Mouse (Mus musculus) c-Kit-negative CD71-positive TER-119-positive erythroid progenitor cells, embryonic 14.5 days (primary cell): ENCODE results near the gene Gm13278.
"Not testable (repeated sequence)": the region's sequence is repeated elsewhere in the genome, so short reads cannot be mapped to it uniquely, and the experiment has no call there.

Experiments
- DNase-seq: peaks from one replicate; pipeline ENCODE4 v3.0.0-alpha.2; 2013; ENCODE audit warnings: low read depth, low spot score

Gm13278 gene

DNA sequence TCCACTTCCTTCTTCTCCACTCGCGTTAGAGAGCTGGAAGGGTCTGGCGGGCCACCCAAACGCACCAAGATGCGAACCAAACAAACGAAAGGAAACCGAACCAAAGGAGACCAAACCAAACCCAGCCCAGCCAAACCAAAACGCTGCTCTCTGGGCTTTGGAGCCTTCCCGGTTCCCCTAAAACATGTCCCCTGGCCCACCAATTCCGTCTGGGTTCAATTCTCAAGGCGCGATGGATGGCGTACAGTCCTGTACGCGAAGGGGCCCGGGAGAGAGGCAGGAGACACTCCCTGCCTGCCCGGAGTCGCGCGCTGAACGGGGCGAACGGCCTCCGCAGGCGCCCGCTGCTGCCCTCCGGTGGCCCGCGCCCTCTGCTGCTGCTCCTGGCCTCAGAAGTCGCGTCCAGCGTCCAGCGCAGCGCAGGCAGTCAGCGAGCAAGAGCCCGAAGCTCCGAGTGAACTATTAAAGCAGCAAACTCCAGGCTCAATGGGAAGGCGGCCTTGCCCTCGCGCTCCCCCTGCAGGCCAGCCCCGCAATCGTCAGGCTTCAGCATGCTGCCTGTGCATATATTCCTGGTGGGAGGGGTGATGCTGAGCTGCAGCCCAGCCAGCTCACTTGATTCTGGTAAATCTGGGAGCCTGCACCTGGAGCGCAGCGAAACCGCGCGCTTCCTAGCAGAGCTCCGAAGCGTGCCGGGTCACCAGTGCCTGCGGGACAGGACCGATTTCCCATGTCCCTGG is 2.8 kb downstream of the Gm13278 start, which contains the start of gene Gm13275:
TSS of gene Gm13275 (plus strand) at position 552 of the 740 bp plus-strand sequence.
- DNase-seq = not testable (repeated sequence)

DNA sequence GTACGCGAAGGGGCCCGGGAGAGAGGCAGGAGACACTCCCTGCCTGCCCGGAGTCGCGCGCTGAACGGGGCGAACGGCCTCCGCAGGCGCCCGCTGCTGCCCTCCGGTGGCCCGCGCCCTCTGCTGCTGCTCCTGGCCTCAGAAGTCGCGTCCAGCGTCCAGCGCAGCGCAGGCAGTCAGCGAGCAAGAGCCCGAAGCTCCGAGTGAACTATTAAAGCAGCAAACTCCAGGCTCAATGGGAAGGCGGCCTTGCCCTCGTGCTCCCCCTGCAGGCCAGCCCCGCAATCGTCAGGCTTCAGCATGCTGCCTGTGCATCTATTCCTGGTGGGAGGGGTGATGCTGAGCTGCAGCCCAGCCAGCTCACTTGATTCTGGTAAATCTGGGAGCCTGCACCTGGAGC is 5.7 kb downstream of the Gm13278 start, which contains the start of gene Gm13279:
TSS of gene Gm13279 (plus strand) at position 301 of the 400 bp plus-strand sequence.
- DNase-seq = not testable (repeated sequence)

DNA sequence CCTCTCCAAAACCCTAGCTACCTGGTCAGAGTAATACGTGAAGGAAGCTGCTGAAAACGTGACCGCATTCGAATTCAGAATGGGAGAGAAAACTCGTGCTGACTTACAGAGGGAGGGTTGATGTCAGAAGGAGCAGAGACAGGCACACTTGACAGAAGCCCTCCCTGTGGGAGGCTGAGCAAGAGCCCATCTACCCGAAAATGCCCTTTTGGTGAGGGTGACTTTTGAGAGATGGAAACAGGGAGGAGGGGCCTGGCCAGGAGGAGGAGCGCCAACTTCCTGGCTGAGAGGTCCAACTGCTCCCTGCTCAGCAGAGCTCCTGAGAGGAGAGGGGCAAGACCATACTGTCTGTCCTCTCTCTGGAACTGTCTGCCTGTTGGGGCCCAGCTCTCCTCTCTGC is 8.0 kb downstream of the Gm13278 start, which contains the start of gene Gm13285:
TSS of gene Gm13285 (plus strand) at position 301 of the 400 bp plus-strand sequence.
- DNase-seq = not testable (repeated sequence)

DNA sequence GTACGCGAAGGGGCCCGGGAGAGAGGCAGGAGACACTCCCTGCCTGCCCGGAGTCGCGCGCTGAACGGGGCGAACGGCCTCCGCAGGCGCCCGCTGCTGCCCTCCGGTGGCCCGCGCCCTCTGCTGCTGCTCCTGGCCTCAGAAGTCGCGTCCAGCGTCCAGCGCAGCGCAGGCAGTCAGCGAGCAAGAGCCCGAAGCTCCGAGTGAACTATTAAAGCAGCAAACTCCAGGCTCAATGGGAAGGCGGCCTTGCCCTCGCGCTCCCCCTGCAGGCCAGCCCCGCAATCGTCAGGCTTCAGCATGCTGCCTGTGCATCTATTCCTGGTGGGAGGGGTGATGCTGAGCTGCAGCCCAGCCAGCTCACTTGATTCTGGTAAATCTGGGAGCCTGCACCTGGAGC is 11.6 kb downstream of the Gm13278 start, which contains the start of gene Gm13287:
TSS of gene Gm13287 (plus strand) at position 301 of the 400 bp plus-strand sequence.
- not testable (repeated sequence) for DNase-seq

DNA sequence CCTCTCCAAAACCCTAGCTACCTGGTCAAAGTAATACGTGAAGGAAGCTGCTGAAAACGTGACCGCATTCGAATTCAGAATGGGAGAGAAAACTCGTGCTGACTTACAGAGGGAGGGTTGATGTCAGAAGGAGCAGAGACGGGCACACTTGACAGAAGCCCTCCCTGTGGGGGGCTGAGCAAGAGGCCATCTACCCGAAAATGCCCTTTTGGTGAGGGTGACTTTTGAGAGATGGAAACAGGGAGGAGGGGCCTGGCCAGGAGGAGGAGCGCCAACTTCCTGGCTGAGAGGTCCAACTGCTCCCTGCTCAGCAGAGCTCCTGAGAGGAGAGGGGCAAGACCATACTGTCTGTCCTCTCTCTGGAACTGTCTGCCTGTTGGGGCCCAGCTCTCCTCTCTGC is 13.9 kb downstream of the Gm13278 start, which contains the start of gene Gm13288:
TSS of gene Gm13288 (plus strand) at position 301 of the 400 bp plus-strand sequence.
- not testable (repeated sequence) for DNase-seq

DNA sequence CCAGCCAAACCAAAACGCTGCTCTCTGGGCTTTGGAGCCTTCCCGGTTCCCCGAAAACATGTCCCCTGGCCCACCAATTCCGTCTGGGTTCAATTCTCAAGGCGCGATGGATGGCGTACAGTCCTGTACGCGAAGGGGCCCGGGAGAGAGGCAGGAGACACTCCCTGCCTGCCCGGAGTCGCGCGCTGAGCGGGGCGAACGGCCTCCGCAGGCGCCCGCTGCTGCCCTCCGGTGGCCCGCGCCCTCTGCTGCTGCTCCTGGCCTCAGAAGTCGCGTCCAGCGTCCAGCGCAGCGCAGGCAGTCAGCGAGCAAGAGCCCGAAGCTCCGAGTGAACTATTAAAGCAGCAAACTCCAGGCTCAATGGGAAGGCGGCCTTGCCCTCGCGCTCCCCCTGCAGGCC is 14.4 kb downstream of the Gm13278 start:
- not testable (repeated sequence) for DNase-seq

DNA sequence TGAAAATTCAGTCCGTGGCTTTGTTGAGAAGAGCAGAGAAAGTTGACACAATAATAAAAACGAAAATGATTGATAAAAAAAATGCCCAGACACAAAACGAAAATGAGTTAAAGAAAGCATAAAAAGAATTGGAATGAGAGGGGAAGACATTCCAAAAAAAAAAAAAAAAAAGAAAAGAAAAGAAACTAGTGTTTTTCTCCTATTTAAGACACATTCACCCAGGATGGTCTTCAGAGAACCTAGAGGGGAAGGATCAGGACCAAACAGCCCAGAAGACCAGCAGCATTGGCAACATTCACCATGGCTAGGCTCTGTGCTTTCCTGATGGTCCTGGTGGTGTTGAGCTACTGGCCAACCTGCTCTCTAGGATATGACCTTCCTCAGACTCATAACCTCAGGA is 24.6 kb downstream of the Gm13278 start, which contains the start of gene Ifna7:
TSS of gene Ifna7 (plus strand) at position 301 of the 400 bp plus-strand sequence.
- DNase-seq = no peak

DNA sequence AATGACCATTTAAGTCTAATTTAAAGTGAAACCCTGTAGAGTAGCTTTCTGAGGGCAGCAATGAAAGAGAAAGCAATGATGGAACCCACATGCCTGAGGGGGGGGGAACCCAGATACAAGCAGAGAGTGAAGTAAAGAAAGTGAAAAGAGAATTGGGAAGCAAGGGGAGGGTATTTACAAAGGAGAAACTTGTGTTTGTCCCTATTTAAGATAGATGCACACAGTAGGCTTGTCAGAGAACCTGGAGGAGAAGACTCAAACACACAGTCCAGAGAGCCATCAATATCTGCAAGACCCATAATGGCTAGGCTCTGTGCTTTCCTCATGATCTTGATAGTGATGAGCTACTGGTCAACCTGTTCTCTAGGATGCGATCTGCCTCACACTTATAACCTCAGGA is 28.3 kb downstream of the Gm13278 start, which contains the start of gene Ifna11:
TSS of gene Ifna11 (plus strand) at position 301 of the 400 bp plus-strand sequence.
- DNase-seq = no peak

DNA sequence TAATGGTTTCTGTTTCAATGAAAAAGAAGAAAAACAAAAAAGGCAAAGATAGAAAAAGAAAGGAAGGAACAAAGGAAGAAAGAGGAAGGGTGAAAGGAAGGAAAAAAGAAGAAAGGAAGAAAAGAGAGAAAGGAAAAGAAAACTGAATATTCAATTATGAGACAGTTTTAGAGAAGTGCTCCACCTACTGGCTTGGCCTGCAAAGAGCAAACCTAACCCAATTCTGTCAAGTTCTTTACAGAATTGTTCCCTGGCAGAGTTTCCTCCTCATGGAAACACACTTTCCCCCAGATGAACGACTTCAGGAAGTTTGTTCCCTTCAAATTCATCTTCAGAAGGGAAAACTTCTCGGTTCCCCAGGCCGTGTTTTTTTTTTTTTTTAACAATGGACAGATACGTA is 31.6 kb downstream of the Gm13278 start:
- DNase-seq = no peak

DNA sequence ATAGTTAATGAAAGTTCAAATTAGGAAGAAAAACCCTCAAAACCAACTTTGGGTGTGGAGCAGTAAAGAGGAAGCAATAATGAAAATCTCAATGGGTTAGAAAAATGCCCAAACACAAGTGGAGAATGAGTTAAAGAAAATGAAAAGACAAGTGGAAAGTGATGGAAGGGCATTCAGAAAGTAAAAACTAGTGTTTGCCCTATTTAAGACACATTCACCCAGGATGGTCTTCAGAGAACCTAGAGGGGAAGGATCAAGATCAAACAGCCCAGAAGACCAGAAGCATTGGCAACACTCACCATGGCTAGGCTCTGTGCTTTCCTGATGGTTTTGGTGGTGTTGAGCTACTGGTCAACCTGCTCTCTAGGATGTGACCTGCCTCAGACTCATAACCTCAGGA is 35.8 kb downstream of the Gm13278 start, which contains the start of gene Ifna6:
TSS of gene Ifna6 (plus strand) at position 301 of the 400 bp plus-strand sequence.
- not testable (repeated sequence) for DNase-seq

DNA sequence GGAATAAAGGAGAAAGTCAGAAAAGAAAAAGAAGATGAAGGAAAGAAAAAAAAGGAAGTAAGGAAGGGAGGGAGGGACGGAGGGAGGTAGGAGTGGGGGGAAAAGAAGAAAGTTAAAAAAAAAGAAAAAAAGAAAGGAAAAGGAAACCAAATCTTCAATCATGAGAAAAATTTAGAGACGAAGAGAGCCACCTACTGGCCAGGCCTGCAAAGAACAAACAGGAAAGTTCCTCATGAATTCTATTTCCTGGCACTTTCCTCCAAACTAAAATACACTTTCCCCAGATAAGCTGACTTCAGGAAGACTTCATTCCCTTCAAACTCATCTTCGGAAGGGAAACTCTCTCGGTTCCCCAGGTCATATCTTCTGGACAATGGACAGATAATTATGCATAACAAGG is 39.2 kb downstream of the Gm13278 start:
- no peak for DNase-seq

DNA sequence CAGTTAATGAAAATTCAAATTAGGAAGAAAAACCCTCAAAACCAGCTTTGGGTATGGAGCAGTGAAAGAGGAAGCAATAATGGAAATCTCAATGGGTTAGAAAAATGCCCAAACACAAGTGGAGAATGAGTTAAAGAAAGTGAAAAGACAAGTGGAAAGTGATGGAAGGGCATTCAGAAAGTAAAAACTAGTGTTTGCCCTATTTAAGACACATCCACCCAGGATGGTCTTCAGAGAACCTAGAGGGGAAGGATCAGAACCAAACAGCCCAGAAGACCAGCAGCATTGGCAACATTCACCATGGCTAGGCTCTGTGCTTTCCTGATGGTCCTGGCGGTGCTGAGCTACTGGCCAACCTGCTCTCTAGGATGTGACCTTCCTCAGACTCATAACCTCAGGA is 43.9 kb downstream of the Gm13278 start, which contains the start of gene Ifna5:
TSS of gene Ifna5 (plus strand) at position 301 of the 400 bp plus-strand sequence.
- not testable (repeated sequence) for DNase-seq

DNA sequence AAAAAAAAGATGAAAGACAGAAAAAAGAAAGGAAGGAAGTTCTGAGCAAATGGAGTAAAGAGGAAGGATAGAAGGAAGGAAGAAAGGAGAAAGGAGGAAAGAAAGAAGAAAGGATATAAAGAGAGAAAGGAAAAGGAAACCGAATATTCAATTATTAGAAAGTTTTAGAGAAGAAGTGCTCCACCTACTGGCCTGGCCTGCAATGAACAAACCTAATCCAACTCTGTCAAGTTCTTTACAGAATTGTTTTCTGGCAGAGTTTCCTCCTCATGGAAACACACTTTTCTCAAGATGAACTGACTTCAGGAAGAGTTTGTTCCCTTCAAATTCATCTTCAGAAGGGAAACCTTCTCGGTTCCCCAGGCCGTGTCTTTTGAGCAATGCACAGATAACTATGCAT is 47.5 kb downstream of the Gm13278 start:
- DNase-seq = no peak

DNA sequence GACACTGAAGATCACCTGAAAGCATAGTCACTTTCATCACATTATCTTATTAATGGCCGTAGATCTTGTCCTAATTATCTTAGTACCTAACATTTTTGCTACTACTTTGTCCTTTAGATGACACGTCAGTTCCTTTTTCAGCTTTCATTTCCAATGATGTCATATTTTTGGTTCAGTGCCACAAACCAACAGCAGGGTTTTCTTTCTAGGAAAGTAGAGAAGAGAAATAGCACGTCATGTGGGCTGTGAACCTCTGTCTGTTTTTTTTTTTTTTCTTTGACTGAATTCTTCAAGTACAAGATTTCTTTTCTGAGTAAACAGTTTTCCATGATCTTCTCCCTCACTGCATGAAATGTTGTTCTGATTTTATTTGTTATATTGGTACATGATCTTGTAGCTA is 48.7 kb downstream of the Gm13278 start:
- no peak for DNase-seq

DNA sequence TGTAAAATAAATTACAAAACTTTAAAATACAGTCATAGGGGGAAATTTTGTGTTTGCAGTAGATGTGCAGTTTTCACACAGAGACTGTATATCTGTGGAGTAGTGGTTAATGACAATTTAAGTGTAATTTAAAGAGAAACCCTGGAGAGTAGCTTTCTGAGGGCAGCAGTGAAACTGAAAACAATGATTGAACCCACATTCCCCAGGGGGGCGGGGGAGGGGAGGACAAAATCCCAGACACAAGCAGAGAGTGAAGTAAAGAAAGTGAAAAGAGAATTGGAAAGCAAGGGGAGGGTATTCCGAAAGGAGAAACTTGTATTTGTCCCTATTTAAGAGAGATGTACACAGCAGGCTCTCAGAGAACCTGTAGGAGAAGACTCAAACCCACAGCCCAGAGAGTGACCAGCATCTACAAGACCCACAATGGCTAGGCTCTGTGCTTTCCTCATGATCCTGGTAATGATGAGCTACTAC is 50.1 kb downstream of the Gm13278 start, which contains the start of gene Ifna4:
TSS of gene Ifna4 (plus strand) at position 424 of the 474 bp plus-strand sequence.
- DNase-seq = no peak
